In genomic region chr1:118980636-118981035, GRCm38 (mm10) we compare ENCODE assay signal across 10 mouse cellular contexts.
DNase-seq lines count a peak whose midpoint lies in the region; ATAC-seq and TF ChIP-seq lines count a peak whose summit lies in the region.
"Had no signal": no experiment of that assay in that cellular context is flagged by ENCODE, and none has a peak within 500 bp of the region (broad histone marks: within the 10 kb centered on the region; RNA-seq: fewer than 3 reads in every experiment).

No protein-coding gene starts in this region.

- no peaks in the 10 kb centered on the region for H3K79me2 ChIP-seq in liver, adult 2 months (ENCODE audit: control insufficient read depth, insufficient read depth, low read length)

- H3K27ac ChIP-seq in forebrain, embryonic 10.5 days, result 0 out of 2 replicates have a peak overlapping the region, but pooled peaks have one; percentile 48
- H3K27ac ChIP-seq in forebrain, embryonic 16.5 days (ENCODE audit: low read length), result no peak overlapping the region
- no peak overlapping the region for H3K27ac ChIP-seq in liver, adult 2 months (replicated peaks; ENCODE audit: insufficient read depth, low read depth, low read length)
- H3K27ac ChIP-seq in liver, embryonic 12.5 days, result no peak overlapping the region
- H3K27ac ChIP-seq in forebrain, postnatal 0 days (ENCODE audit: low read depth, low read length), result no peak overlapping the region
- H3K27ac ChIP-seq: macrophage had no signal

- H3K27me3 ChIP-seq in forebrain, embryonic 10.5 days (ENCODE audit: poor library complexity, severe bottlenecking), result no peaks in the 10 kb centered on the region
- no peaks in the 10 kb centered on the region for H3K27me3 ChIP-seq in forebrain, embryonic 16.5 days (replicated peaks; ENCODE audit: control insufficient read depth, insufficient read depth, low read length)
- no peaks in the 10 kb centered on the region for H3K27me3 ChIP-seq in liver, adult 2 months (ENCODE audit: control insufficient read depth, insufficient read depth, low read length)
- H3K27me3 ChIP-seq in liver, embryonic 12.5 days (replicated peaks), result no peaks in the 10 kb centered on the region
- no peaks in the 10 kb centered on the region for H3K27me3 ChIP-seq in forebrain, postnatal 0 days (ENCODE audit: insufficient read depth, low read length)
- H3K27me3 ChIP-seq: CH12.LX had no signal

- H3K4me1 ChIP-seq in forebrain, embryonic 10.5 days, result peaks cover 59% of the 10 kb centered on the region
- H3K4me1 ChIP-seq in forebrain, embryonic 16.5 days (replicated peaks; ENCODE audit: control insufficient read depth, insufficient read depth, low read length), result peaks cover 43% of the 10 kb centered on the region
- peaks cover 3% of the 10 kb centered on the region; the same call in 1 of the 2 replicates for H3K4me1 ChIP-seq in liver, adult 2 months (ENCODE audit: control insufficient read depth, insufficient read depth, low read length)
- H3K4me1 ChIP-seq in liver, embryonic 12.5 days, result 0 out of 2 replicates have a peak, but pooled peaks cover 8% of the 10 kb centered on the region
- peaks cover 14% of the 10 kb centered on the region; the same call in 1 of the 2 replicates for H3K4me1 ChIP-seq in forebrain, postnatal 0 days (ENCODE audit: insufficient read depth)

- H3K9me3 ChIP-seq in forebrain, embryonic 10.5 days, result no peaks in the 10 kb centered on the region
- no peaks in the 10 kb centered on the region for H3K9me3 ChIP-seq in forebrain, embryonic 16.5 days (ENCODE audit: control insufficient read depth, low read length)
- H3K9me3 ChIP-seq in liver, embryonic 12.5 days (replicated peaks), result no peaks in the 10 kb centered on the region
- H3K9me3 ChIP-seq in forebrain, postnatal 0 days (ENCODE audit: low read length), result no peaks in the 10 kb centered on the region

- no peak for TF ChIP-seq POLR2A in liver, adult 2 months (IDR thresholded peaks at IDR 0.05; ENCODE audit: extremely low read depth, insufficient read depth, low read length)

- no peak for TF ChIP-seq CTCF in liver, adult 2 months (IDR thresholded peaks at IDR 0.05; ENCODE audit: low read depth, low read length)
- no peak for TF ChIP-seq CTCF in forebrain, postnatal 0 days (IDR thresholded peaks at IDR 0.05; ENCODE audit: low read depth)

- 92% methylated on average over 7 of the region's 7 CpGs for WGBS in forebrain, embryonic 10.5 days
- WGBS in forebrain, embryonic 16.5 days, result 16% methylated on average over 7 of the region's 7 CpGs
- 42% methylated on average over 7 of the region's 7 CpGs for WGBS in liver, adult 2 months
- 69% methylated on average over 7 of the region's 7 CpGs for WGBS in liver, embryonic 12.5 days (ENCODE audit: insufficient replicate concordance)
- WGBS in forebrain, postnatal 0 days, result 19% methylated on average over 7 of the region's 7 CpGs

- no peak for DNase-seq in forebrain, embryonic 10.5 days (ENCODE audit: extremely low spot score, low spot score)
- peak; percentile 16 for DNase-seq in liver, adult 2 months (ENCODE audit: extremely low read depth, low read depth, low spot score)
- DNase-seq in forebrain, postnatal 0 days, result peak; percentile 36
- DNase-seq in right cerebral cortex, postnatal 14 days, result peak; percentile 25
- no peak for DNase-seq in frontal cortex, postnatal 25 days (ENCODE audit: low spot score in 2 of 2)
- no peak for DNase-seq in thymus, postnatal 36 days

- ATAC-seq in forebrain, embryonic 16.5 days, result no peak
- ATAC-seq in liver, embryonic 12.5 days, result no peak
- no peak for ATAC-seq in forebrain, postnatal 0 days

- H3K4me3 ChIP-seq in forebrain, embryonic 10.5 days, result no peak overlapping the region
- no peak overlapping the region for H3K4me3 ChIP-seq in forebrain, embryonic 16.5 days (replicated peaks; ENCODE audit: low read length)
- no peak overlapping the region for H3K4me3 ChIP-seq in liver, adult 2 months (ENCODE audit: insufficient read depth, low read depth, low read length)
- no peak overlapping the region for H3K4me3 ChIP-seq in liver, embryonic 12.5 days
- no peak overlapping the region for H3K4me3 ChIP-seq in forebrain, postnatal 0 days (ENCODE audit: low read depth, low read length)

- H3K9ac ChIP-seq in forebrain, embryonic 16.5 days (replicated peaks; ENCODE audit: low read depth, low read length), result no peak overlapping the region
- H3K9ac ChIP-seq in liver, adult 2 months (ENCODE audit: low read depth, low read length), result no peak overlapping the region
- H3K9ac ChIP-seq in liver, embryonic 12.5 days, result no peak overlapping the region
- no peak overlapping the region for H3K9ac ChIP-seq in forebrain, postnatal 0 days

- no peak overlapping the region for H3K4me2 ChIP-seq in forebrain, embryonic 16.5 days (ENCODE audit: low read length)
- H3K4me2 ChIP-seq in liver, embryonic 12.5 days, result no peak overlapping the region
- H3K4me2 ChIP-seq in forebrain, postnatal 0 days (ENCODE audit: low read depth), result no peak overlapping the region

- peaks cover 34% of the 10 kb centered on the region for H3K36me3 ChIP-seq in forebrain, embryonic 10.5 days (replicated peaks)
- H3K36me3 ChIP-seq in forebrain, embryonic 16.5 days (ENCODE audit: control insufficient read depth, insufficient read depth), result no peaks in the 10 kb centered on the region
- H3K36me3 ChIP-seq in liver, adult 2 months (ENCODE audit: control insufficient read depth, insufficient read depth, low read length), result no peaks in the 10 kb centered on the region
- H3K36me3 ChIP-seq in liver, embryonic 12.5 days, result no peaks in the 10 kb centered on the region
- H3K36me3 ChIP-seq in forebrain, postnatal 0 days (ENCODE audit: insufficient read depth), result no peaks in the 10 kb centered on the region

Comparison
In these comparisons a context has a peak if more than half of its experiments do, and no peak if none do; other contexts are left out.
1. DNase-seq: peak in liver, adult 2 months (single experiment), forebrain, postnatal 0 days (single experiment) and right cerebral cortex, postnatal 14 days (single experiment); none in forebrain, embryonic 10.5 days (single experiment), frontal cortex, postnatal 25 days (0 of 2) and thymus, postnatal 36 days (0 of 2).